Mouse (Mus musculus): ENCODE data around the gene Alkbh6.

The Alkbh6 gene

DNA sequence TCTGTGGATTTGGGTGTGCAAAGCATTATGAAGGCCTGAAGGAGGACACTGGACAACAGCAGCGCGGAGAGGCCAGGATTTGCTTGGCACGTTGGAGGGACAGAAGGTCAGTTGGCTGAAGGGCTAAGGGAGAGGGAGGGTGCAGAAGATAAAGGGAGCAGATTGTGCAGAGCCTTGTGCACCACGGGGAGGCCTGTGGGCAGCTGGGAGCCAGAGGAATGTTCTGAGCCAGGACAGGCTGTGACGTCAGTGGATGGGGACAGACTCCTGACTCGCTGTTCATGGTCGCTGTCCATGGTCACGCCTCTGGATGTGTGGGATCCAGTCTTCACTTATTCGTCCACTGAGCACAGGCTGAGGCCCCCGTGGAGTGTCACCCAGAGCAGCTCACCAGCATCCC is 13.4 kb upstream of the Alkbh6 start:
- no peak for DNase-seq (ENCODE audit: low read depth, low spot score)

DNA sequence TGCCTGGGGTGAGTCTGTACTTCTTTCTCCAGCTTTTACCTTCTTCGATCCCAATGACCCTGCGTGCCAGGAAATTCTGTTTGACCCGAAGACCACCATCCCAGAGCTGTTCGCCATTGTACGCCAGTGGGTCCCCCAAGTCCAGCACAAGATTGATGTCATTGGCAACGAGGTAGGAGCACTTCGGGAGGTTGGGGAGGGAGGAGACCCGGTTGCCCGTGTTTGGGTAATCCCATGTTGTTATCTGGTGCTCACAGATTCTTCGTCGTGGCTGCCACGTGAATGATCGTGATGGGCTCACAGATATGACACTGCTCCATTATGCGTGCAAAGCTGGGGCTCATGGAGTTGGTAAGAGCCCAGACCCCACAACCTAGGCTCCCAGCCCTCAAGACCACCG is 11.7 kb upstream of the Alkbh6 start:
- no peak for DNase-seq (ENCODE audit: low read depth, low spot score)

DNA sequence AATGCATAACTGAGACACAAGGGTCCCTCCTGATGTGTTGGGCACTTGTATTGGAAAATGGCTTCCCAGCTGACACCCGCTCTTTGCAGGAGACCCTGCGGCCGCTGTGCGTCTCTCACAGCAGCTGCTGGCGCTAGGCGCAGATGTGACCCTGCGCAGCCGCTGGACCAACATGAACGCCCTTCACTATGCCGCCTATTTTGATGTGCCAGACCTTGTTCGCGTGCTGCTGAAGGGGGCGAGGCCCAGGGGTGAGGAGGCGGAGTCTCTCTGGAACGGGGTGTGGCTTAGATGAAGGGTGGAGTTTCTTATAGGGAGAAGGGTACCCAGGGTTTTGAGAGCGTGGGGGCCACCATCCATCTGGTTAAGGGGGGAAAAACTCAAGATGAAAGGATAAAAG is 11.3 kb upstream of the Alkbh6 start:
- no peak for DNase-seq (ENCODE audit: low read depth, low spot score)

GRCm38 (mm10) chr7:30300914-30301313 is 7.6 kb upstream of the Alkbh6 start:
- DNase-seq (ENCODE audit: low read depth, low spot score), result peak; percentile 67

DNA sequence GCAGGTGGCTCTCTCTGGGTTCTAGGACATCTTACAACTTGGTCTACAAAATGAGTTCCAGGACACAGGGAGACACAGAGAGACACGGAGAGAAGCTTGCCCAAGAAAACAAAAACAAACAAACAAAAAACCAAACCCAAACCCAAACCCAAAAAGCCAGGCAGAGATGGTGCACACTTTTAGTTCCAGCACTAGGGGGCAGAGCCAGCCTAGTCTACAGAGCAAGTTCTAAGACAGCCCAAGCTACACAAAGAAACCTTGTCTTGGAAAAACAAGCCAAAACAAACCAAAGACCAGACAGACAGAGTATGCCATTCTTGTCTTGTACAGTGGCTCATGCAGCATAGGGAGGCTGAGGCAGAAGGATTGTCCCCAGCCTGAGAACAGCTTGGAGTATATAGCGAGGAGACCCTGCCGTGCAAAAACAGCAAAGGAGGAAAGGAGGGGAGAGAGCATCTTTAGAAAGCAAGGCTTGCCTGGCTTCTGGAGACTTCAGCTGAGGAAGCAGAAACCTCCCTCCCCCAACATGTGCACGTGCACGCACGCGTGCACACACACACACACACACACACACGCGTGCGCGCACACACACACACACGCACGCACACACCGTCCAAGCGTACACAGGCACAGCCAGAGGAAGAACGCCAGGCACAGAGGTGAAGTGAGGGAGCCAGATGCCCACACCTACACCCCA is 2.3 kb upstream of the Alkbh6 start:
- peak; percentile 52 for DNase-seq (ENCODE audit: low read depth, low spot score)

DNA sequence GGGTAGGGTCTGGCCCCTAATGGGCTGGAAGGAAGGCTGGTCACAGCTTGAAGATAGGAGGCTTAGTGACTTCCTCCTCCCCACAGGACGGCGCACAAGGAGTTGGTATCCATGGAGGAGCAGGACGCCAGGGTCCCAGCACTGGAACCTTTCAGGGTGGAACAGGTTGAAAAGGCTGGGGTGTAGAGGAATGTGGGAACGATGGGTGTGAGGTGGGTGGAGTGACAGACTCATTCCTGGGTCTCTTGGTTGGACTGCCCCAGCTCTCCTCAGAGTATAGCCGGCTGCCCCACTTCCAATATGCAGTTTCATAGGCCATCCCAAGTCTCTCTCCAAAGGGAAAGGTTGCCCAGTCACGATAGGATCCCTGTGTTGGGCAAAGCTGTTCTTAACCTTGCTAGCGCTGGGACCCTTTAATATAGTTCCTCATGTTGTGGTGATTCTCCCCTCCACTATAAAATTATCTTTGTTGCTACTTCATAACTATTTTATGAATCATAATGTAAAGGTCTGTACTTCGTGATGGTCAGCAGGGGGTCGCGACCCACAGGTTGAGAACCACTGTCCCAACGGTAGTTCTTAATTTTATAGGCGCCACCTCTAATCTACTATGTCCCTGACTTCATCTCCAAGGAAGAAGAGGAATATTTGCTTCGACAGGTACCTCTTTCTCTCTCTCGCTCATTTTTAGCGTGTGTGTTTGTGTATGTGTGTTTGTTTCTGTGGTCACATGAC is 1.0 kb downstream of the Alkbh6 start:
- DNase-seq (ENCODE audit: low read depth, low spot score), result no peak

GRCm38 (mm10) chr7:30310136-30310535 is 1.6 kb downstream of the Alkbh6 start:
- no peak for DNase-seq (ENCODE audit: low read depth, low spot score)

DNA sequence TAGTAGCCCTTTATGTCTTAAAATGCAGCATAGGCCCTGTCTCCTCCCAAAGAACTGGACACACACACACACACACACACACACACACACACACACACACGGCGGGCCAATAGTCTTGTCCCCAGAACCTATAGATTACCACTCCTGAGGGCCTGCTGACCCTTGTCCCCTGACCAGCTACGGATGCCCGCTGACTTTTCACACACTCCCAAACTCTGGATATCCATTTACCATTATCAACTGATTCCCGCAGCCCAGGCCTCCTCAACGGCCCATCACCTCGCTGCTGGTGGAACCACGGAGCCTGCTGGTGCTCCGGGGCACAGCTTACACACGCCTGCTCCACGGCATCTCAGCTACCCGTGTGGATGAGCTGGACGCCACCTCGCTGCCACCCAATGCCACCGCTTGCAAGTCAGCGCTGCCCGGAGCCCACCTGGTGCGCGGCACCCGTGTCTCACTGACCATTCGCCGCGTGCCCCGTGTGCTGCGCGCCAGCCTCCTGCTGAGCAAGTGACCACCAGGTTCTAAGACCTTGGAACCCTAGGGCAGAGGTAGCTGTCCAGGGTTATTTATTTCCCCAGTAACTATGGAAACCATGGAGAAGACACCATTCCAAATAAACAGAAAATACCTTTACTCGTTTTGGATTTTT is 5.3 kb downstream of the Alkbh6 start:
- no peak for DNase-seq (ENCODE audit: low read depth, low spot score)

- DNase-seq (ENCODE audit: low read depth, low spot score), result no peak
Observed at GRCm38 (mm10) chr7:30314721-30315155, 6.2 kb downstream of the Alkbh6 start, which contains the start of gene Syne4. Gene Syne4, plus strand, starts transcription at chr7:30314807.

- no peak for DNase-seq (ENCODE audit: low read depth, low spot score)
Observed at GRCm38 (mm10) chr7:30315559-30316529, 7.3 kb downstream of the Alkbh6 start.

DNA sequence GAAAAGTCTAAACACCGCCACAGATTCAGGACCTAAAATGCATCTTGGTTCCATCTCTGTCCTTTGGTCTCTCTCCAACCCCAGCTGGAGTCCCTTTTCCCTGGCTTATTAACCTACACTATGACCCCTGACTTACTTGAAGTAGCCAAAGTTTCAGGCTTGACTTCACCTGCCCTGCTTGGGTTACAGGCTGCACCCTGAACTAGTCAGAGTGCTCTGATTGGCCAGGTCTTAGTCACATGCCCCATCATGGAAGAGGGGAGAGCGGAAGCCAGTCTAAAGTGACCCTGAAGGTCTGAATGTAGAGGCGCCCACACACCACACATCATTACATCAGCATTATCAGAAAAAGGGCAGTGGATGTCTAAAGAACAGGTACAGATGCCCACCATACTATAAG is 9.6 kb downstream of the Alkbh6 start:
- DNase-seq (ENCODE audit: low read depth, low spot score), result no peak

GRCm38 (mm10) chr7:30320946-30321345 is 12.4 kb downstream of the Alkbh6 start:
- no peak for DNase-seq (ENCODE audit: low read depth, low spot score)

DNA sequence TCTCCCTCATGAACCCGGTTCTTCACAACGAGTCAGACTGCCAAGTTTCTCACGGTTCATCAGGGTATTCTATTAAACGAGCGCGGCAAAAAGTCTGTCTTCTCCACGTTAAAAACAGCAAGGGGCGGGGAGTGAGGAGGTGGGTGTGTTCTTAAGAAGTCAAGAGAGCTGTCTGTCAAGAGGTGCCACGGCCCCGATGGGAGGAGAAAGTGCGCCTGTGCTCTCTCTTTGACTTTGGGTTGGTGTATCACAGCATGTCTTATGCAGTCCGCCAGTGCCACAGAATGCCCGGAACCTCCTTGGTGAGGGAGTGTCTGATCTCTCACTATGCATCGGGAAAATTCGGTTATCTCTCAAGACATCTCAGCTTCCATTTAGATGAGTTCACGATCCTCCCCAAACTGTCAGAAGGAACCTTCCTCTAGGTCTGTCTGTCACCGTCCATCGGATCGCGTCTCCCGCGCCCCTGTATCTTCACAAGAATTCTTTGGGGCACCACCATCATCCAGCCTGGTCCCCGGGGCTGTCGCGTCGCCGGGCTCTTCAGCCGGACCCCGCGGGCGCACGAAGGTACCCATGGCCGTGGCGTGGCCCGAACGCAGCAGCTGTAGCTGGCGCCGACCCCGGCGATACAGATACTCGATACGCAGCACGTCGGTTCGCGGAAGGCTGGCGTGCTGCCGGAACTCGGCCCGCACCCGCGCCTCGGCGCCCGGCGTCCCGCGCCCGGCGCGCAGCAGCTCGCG is 13.2 kb downstream of the Alkbh6 start, which contains the start of gene E130208F15Rik:
Gene E130208F15Rik (plus strand): TSS at position 202 of the 746 bp plus-strand sequence.
- peak; percentile 92 for DNase-seq (ENCODE audit: low read depth, low spot score)

DNA sequence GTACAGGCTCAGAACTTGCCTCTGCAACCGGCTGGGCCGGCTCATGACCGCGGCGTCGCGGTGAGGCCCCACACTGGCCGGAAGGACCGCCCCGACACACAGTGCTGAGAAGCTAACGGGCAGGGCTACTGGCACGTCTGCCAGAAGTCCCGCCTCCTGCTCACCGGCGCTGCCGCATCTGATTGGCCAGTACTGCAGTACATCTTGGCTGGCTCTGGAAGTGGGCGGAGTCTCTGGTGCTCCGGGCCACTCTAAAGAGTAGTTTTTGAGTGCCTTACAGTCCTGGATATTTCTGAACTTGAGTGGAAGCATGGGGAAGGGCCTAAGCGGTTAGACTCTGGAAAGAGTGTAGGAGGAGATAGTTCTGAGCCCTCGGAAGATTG is 13.8 kb downstream of the Alkbh6 start:
- peak; percentile 98 for DNase-seq (ENCODE audit: low read depth, low spot score)

GRCm38 (mm10) chr7:30322865-30323264 is 14.3 kb downstream of the Alkbh6 start:
- peak; percentile 85 for DNase-seq (ENCODE audit: low read depth, low spot score)

DNA sequence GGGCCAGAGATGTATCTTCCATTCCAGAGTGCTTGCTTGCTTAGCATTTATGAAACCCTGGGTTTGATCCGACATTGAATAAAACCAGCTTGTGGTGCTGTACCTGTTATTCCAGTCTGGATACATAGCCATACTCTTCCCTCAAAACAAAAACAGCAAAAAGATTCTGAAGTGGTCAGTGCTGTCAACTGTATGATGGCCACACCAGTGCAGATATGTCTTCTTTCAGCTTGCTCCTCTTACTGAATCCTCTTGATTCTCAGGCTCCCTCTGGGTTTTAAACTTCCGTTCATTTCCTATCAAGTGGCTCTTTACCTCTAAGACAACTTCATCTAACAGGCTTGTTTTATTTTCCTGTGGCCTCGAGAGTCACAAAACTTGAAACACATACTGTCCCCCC is 15.3 kb downstream of the Alkbh6 start, which contains the start of gene Sdhaf1:
Gene Sdhaf1 (minus strand): TSS at position 101 of the 400 bp plus-strand sequence.
- DNase-seq (ENCODE audit: low read depth, low spot score), result no peak

GRCm38 (mm10) chr7:30324300-30324944 is 15.9 kb downstream of the Alkbh6 start:
- no peak for DNase-seq (ENCODE audit: low read depth, low spot score)

DNA sequence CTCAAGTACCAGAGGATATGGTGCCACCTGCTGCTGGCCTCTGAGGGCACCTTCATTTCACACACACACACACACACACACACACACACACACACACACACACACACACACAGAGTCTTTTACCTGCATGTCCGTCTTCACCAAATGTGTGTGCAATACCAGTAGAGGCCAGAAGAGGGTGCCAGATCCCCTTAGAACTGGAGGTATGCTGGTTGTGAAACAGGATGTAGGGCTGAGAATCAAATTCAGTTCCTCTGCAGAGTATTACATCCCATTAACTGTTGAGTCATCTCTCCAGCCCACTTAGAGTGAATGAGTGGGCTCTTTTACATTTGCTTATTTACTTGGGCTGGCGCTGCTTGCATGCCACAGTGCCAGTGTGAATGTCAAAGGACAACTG is 16.8 kb downstream of the Alkbh6 start:
- DNase-seq (ENCODE audit: low read depth, low spot score), result peak; percentile 85

DNA sequence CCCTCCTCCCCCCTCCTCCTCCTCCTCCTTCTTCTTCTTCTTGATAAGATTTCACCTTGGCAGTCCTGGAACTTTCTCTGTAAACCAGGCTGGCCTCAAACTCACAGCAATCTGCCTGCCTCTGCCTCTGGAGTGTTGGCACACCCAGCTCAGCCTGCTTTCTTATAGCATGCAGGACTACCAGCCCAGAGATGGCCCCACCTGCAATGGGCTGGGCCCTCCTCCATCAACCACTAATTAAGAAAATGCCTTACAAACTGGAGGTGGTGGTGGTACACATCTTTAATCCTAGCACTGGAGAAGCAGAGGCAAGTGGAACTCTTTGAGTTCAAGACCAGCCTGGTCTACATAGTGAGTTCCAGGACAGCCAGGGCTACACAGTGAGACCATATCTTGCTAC is 17.9 kb downstream of the Alkbh6 start:
- DNase-seq (ENCODE audit: low read depth, low spot score), result no peak

DNA sequence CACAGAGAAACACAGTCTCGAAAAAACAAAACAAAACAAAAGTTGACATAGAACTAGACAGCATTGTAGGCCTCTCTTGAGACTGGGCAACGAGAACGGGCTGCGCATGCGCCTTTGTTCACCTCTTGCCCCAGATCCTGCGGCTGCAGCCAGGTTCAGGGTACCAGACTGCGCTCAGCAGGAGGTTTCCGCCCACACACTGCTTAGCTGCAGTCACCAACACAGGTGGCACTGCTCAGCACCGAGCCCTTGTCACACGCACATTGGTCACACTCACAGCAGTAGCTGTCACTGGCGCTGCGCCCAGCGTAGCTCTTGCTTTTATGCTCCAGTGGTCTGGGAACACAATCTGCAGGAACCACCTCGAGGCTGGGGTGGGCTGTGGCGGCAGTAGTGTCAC is 18.6 kb downstream of the Alkbh6 start:
- DNase-seq (ENCODE audit: low read depth, low spot score), result peak; percentile 69

Data from A20 (cell line).